Mouse (Mus musculus) megakaryocyte progenitor cell, adult 5-6 weeks (primary cell): ENCODE measurements at regions not wholly inside any gene's neighbourhood (a gene's known extent, or its start where the extent isn't known, plus 50 kb on each side); places are given as distances from the start of the nearest gene placed in this dataset.
A peak's percentile ranks its signal among the peaks of the same experiment; 100 is the strongest.

ENCODE experiments used
- ATAC-seq: replicated peaks from 2 replicates; pipeline ENCODE4 v1.8.0; 2016; ENCODE audit warnings: mild to moderate bottlenecking, moderate TSS enrichment, inconsistent platforms; ENCODE audit not compliant: poor library complexity

- peak; percentile 75 for ATAC-seq
Measured at GRCm38 (mm10) chrX:130808530-130809235, 1059.1 kb downstream of the Diaph2 start.

GRCm38 (mm10) chrX:130818916-130819315, 1069.4 kb downstream of the Diaph2 start:
- no peak for ATAC-seq

GRCm38 (mm10) chrX:130819707-130820106, 1070.2 kb downstream of the Diaph2 start:
- ATAC-seq = no peak

GRCm38 (mm10) chrX:130820168-130820567, 1070.6 kb downstream of the Diaph2 start:
- ATAC-seq = no peak

- ATAC-seq = no peak
Measured at GRCm38 (mm10) chrX:130823943-130824342, 1074.4 kb downstream of the Diaph2 start.

- no peak for ATAC-seq
Measured at GRCm38 (mm10) chrX:130835835-130836234, 1086.3 kb downstream of the Diaph2 start.

GRCm38 (mm10) chrX:130843141-130843540, 1093.6 kb downstream of the Diaph2 start:
- no peak for ATAC-seq

GRCm38 (mm10) chrX:130866506-130866905, 1117.0 kb downstream of the Diaph2 start:
- ATAC-seq = 0 out of 2 replicates have a peak, but pooled peaks have one; percentile 52

GRCm38 (mm10) chrX:130874157-130874556, 1124.6 kb downstream of the Diaph2 start:
- no peak for ATAC-seq

GRCm38 (mm10) chrX:130875289-130875688, 1125.7 kb downstream of the Diaph2 start:
- no peak for ATAC-seq

GRCm38 (mm10) chrX:130876120-130876519, 1126.6 kb downstream of the Diaph2 start:
- ATAC-seq = no peak
